Mouse (Mus musculus) testis, adult 2 months (tissue): ENCODE data around the gene Foxp1.

Experiments used
- CTCF ChIP-seq: fragments of 200-500 bp; IDR thresholded peaks from 2 replicates; pipeline ENCODE4 v1.5.1; 2012; ENCODE audit warnings: low read depth, mild to moderate bottlenecking, inconsistent platforms, low read length, moderate library complexity; ENCODE audit not compliant: control insufficient read depth, insufficient read depth, insufficient replicate concordance
- POLR2A ChIP-seq: fragments of 200-500 bp; IDR thresholded peaks from 2 replicates; pipeline ENCODE4 v1.6.1; 2012; ENCODE audit warnings: low read depth, mild to moderate bottlenecking, inconsistent platforms, low read length, moderate library complexity; ENCODE audit not compliant: control insufficient read depth

- no peak for TF ChIP-seq POLR2A
- TF ChIP-seq CTCF = no peak
Observed at GRCm38 (mm10) chr6:99525351-99525750, 2.8 kb upstream of the Foxp1 start.
